1 mouse cellular context compared by ENCODE assay signal in genomic region chr4:117914031-117914430, GRCm38 (mm10).
TF ChIP-seq lines count a peak whose summit lies in the region.

No protein-coding gene starts in this region.

TF ChIP-seq in MEL, 35 proteins besides CTCF, POLR2A, EP300 and RAD21:
- no peak for TF ChIP-seq TCF12 (IDR thresholded peaks at IDR 0.05; ENCODE audit: low read depth, low read length)
- TF ChIP-seq TAL1 (IDR thresholded peaks at IDR 0.05; ENCODE audit: low read length) = no peak
- no peak for TF ChIP-seq MYC (IDR thresholded peaks at IDR 0.05; ENCODE audit: low read depth, low read length)
- TF ChIP-seq KAT2A (conservative IDR thresholded peaks at IDR 0.05; ENCODE audit: low read depth, low read length) = no peak
- no peak for TF ChIP-seq ZNF384 (IDR thresholded peaks at IDR 0.05; ENCODE audit: low read depth, low read length)
- no peak for TF ChIP-seq MEF2A (IDR thresholded peaks at IDR 0.05; ENCODE audit: extremely low read depth, insufficient replicate concordance, low read depth, low read length, poor library complexity, severe bottlenecking)
- no peak for TF ChIP-seq MYB (IDR thresholded peaks at IDR 0.05; ENCODE audit: low read depth, low read length)
- TF ChIP-seq ZKSCAN1 (IDR thresholded peaks at IDR 0.05; ENCODE audit: low read depth, low read length) = no peak
- TF ChIP-seq USF1 (IDR thresholded peaks at IDR 0.05; ENCODE audit: low read depth, low read length) = no peak
- no peak for TF ChIP-seq BHLHE40 (IDR thresholded peaks at IDR 0.05; ENCODE audit: borderline replicate concordance, low read depth, low read length)
- no peak for TF ChIP-seq CHD2 (IDR thresholded peaks at IDR 0.05; ENCODE audit: low read length)
- TF ChIP-seq NRF1 (IDR thresholded peaks at IDR 0.05; ENCODE audit: insufficient read depth, low read depth, low read length, poor library complexity, severe bottlenecking) = no peak
- TF ChIP-seq JUND (IDR thresholded peaks at IDR 0.05; ENCODE audit: low read depth, low read length) = no peak
- TF ChIP-seq MXI1 (IDR thresholded peaks at IDR 0.05; ENCODE audit: low read depth, low read length) = no peak
- TF ChIP-seq RCOR1 (IDR thresholded peaks at IDR 0.05; ENCODE audit: low read depth, low read length) = no peak
- no peak for TF ChIP-seq ZC3H11A (IDR thresholded peaks at IDR 0.05; ENCODE audit: low read depth, low read length)
- TF ChIP-seq CHD1 (IDR thresholded peaks at IDR 0.05; ENCODE audit: low read depth, low read length) = no peak
